Mouse (Mus musculus) intestine, embryonic 16.5 days (tissue): ENCODE results near the gene Elp5. TPM values are rescaled to one million over a fixed set of nuclear protein-coding genes. Genes with fewer than 3 reads are reported as not detected.
A peak's percentile ranks its signal among the peaks of the same experiment; 100 is the strongest.
"Not testable (repeated sequence)": the region's sequence is repeated elsewhere in the genome, so short reads cannot be mapped to it uniquely, and the experiment has no call there.

Source experiments
- ATAC-seq: fragments of 200-750 bp; cut with Nextera tagmentation; 2 replicates; pipeline ENCODE4 v1.8.0; 2017; ENCODE audit warnings: moderate TSS enrichment, moderate library complexity
- H3K27ac ChIP-seq: fragments of 300-500 bp; sonication (generic); 2 replicates; pipeline ENCODE4 v1.5.1; 2014; ENCODE audit warnings: mild to moderate bottlenecking, low read length
- H3K27me3 ChIP-seq: fragments of 300-500 bp; sonication (generic); replicated peaks from 2 replicates; pipeline ENCODE4 v1.6.1; 2014; ENCODE audit warnings: low read length, control low read depth, mixed read lengths; ENCODE audit not compliant: control insufficient read depth, insufficient read depth
- H3K36me3 ChIP-seq: fragments of 300-500 bp; sonication (generic); 2 replicates; pipeline ENCODE4 v1.6.1; 2014; ENCODE audit warnings: low read length, control low read depth; ENCODE audit not compliant: control insufficient read depth, insufficient read depth
- H3K4me1 ChIP-seq: fragments of 300-500 bp; sonication (generic); 2 replicates; pipeline ENCODE4 v1.6.1; 2014; ENCODE audit warnings: low read length, control low read depth, mixed read lengths; ENCODE audit not compliant: control insufficient read depth, insufficient read depth
- H3K4me2 ChIP-seq: fragments of 300-500 bp; sonication (generic); 2 replicates; pipeline ENCODE4 v1.6.1; 2014; ENCODE audit warnings: low read depth, low read length, control low read depth
- H3K4me3 ChIP-seq: fragments of 300-500 bp; sonication (generic); 2 replicates; pipeline ENCODE4 v1.5.1; 2014; ENCODE audit warnings: mild to moderate bottlenecking, low read length
- H3K9ac ChIP-seq: fragments of 300-500 bp; sonication (generic); 2 replicates; pipeline ENCODE4 v1.6.1; 2014; ENCODE audit warnings: low read depth, low read length
- H3K9me3 ChIP-seq: fragments of 300-500 bp; sonication (generic); 2 replicates; pipeline ENCODE4 v1.6.1; 2016; ENCODE audit warnings: low read length, control low read depth; ENCODE audit not compliant: control insufficient read depth
- WGBS: fragments of 180-500 bp; shearing (Covaris S2); extraction: QIAGEN DNeasy Blood & Tissue Kit; methylation state at CpG from one replicate; pipeline ENCODE4 v1.1.7; 2014; 5-methylcytosine and 5-hydroxymethylcytosine counted together
- polyA plus RNA-seq: library from polyadenylated mRNA; unstranded; fragments of >200 nt; fragmentation: Nextera tagmentation; extraction: Ambion mirVana; gene quantifications from 2 replicates; pipeline ENCODE4 v1.2.1, GENCODE M21; 2015

Gene Elp5
- polyA plus RNA-seq, 1 experiment from 2014 or later = 106 TPM

- Histone ChIP-seq H3K4me2 (peak within 1 kb of the TSS; percentile 70; the same call in 1 of the 2 replicates), H3K4me3 (no peak within 1 kb of the TSS), H3K36me3 (peaks cover 11% of the 10 kb centered on the region; the same call in 1 of the 2 replicates), H3K27ac (peak within 1 kb of the TSS; percentile 49), H3K4me1 (peaks cover 35% of the 10 kb centered on the region), H3K9me3 (no peaks in the 10 kb centered on the region), H3K9ac (peak within 1 kb of the TSS; percentile 74; the same call in 1 of the 2 replicates), H3K27me3 (no peaks in the 10 kb centered on the region)
- WGBS = 68% methylated on average over 3 of the region's 3 CpGs
- no peak for ATAC-seq
Measured at GRCm38 (mm10) chr11:70016669-70017068, 34.4 kb upstream of the Elp5 start, which contains the start of gene Dlg4. Gene Dlg4, plus strand, starts transcription at chr11:70016942.

GRCm38 (mm10) chr11:70016177-70016576, 33.9 kb upstream of the Elp5 start:
- not testable (repeated sequence) for H3K27me3 ChIP-seq, ATAC-seq, H3K9me3 ChIP-seq, H3K4me2 ChIP-seq, H3K27ac ChIP-seq, H3K9ac ChIP-seq, H3K4me3 ChIP-seq
- Histone ChIP-seq H3K36me3 (peaks cover 16% of the 10 kb centered on the region; the same call in 1 of the 2 replicates), H3K4me1 (peaks cover 35% of the 10 kb centered on the region)
- 80% methylated on average over 2 of the region's 2 CpGs for WGBS

- no peaks in the 10 kb centered on the region for H3K9me3 ChIP-seq
- H3K4me2 ChIP-seq = peak overlapping the region; percentile 55
- H3K4me3 ChIP-seq = peak overlapping the region; percentile 70; the same call in 1 of the 2 replicates
- ATAC-seq = no peak
- H3K27me3 ChIP-seq = no peaks in the 10 kb centered on the region
- peaks cover 20% of the 10 kb centered on the region for H3K36me3 ChIP-seq
- no peak overlapping the region for H3K27ac ChIP-seq
- WGBS = 64% methylated on average over 6 of the region's 6 CpGs
- H3K4me1 ChIP-seq = peaks cover 35% of the 10 kb centered on the region
- peak overlapping the region; percentile 84 for H3K9ac ChIP-seq
Measured at GRCm38 (mm10) chr11:70015677-70016076, 33.4 kb upstream of the Elp5 start.

- Histone ChIP-seq H3K27me3 (no peaks in the 10 kb centered on the region), H3K4me3 (peak within 1 kb of the TSS; percentile 70), H3K4me2 (peak within 1 kb of the TSS; percentile 55), H3K27ac (peak within 1 kb of the TSS; percentile 76), H3K4me1 (peaks cover 32% of the 10 kb centered on the region), H3K9me3 (no peaks in the 10 kb centered on the region), H3K9ac (peak within 1 kb of the TSS; percentile 84), H3K36me3 (peaks cover 27% of the 10 kb centered on the region)
- WGBS = 1% methylated on average over 35 of the region's 35 CpGs
- peak; percentile 91 for ATAC-seq
Measured at GRCm38 (mm10) chr11:70014880-70015558, 32.7 kb upstream of the Elp5 start, which contains the start of gene Acadvl. Gene Acadvl, minus strand, starts transcription at chr11:70015411.

- peak overlapping the region; percentile 55 for H3K4me2 ChIP-seq
- H3K4me3 ChIP-seq = peak overlapping the region; percentile 70
- peaks cover 35% of the 10 kb centered on the region for H3K36me3 ChIP-seq
- H3K9ac ChIP-seq = peak overlapping the region; percentile 84
- no peak for ATAC-seq
- H3K27ac ChIP-seq = peak overlapping the region; percentile 76; the same call in 1 of the 2 replicates
- H3K4me1 ChIP-seq = peaks cover 22% of the 10 kb centered on the region
- 54% methylated on average over 5 of the region's 5 CpGs for WGBS
- H3K9me3 ChIP-seq = no peaks in the 10 kb centered on the region
- H3K27me3 ChIP-seq = no peaks in the 10 kb centered on the region
Measured at GRCm38 (mm10) chr11:70014051-70014450, 31.7 kb upstream of the Elp5 start.

- no peaks in the 10 kb centered on the region for H3K27me3 ChIP-seq
- H3K4me3 ChIP-seq = no peak overlapping the region
- no peak overlapping the region for H3K9ac ChIP-seq
- ATAC-seq = no peak
- 85% methylated on average over 3 of the region's 3 CpGs for WGBS
- no peaks in the 10 kb centered on the region for H3K9me3 ChIP-seq
- H3K4me2 ChIP-seq = no peak overlapping the region
- H3K27ac ChIP-seq = no peak overlapping the region
- peaks cover 39% of the 10 kb centered on the region for H3K36me3 ChIP-seq
- H3K4me1 ChIP-seq = peaks cover 20% of the 10 kb centered on the region
Measured at GRCm38 (mm10) chr11:70013408-70013807, 31.1 kb upstream of the Elp5 start.

- peaks cover 18% of the 10 kb centered on the region for H3K4me1 ChIP-seq
- ATAC-seq = no peak
- no peak overlapping the region for H3K9ac ChIP-seq
- H3K4me3 ChIP-seq = no peak overlapping the region
- no peak overlapping the region for H3K27ac ChIP-seq
- H3K9me3 ChIP-seq = no peaks in the 10 kb centered on the region
- 88% methylated on average over 9 of the region's 9 CpGs for WGBS
- no peak overlapping the region for H3K4me2 ChIP-seq
- no peaks in the 10 kb centered on the region for H3K27me3 ChIP-seq
- peaks cover 39% of the 10 kb centered on the region for H3K36me3 ChIP-seq
Measured at GRCm38 (mm10) chr11:70012931-70013330, 30.6 kb upstream of the Elp5 start.

GRCm38 (mm10) chr11:70010961-70011360, 28.6 kb upstream of the Elp5 start:
- Histone ChIP-seq H3K9ac (no peak overlapping the region), H3K4me2 (no peak overlapping the region), H3K27ac (no peak overlapping the region), H3K4me3 (no peak overlapping the region), H3K27me3 (no peaks in the 10 kb centered on the region), H3K9me3 (no peaks in the 10 kb centered on the region), H3K4me1 (peaks cover 11% of the 10 kb centered on the region), H3K36me3 (peaks cover 46% of the 10 kb centered on the region)
- WGBS = 90% methylated on average over 10 of the region's 10 CpGs
- no peak for ATAC-seq

- Histone ChIP-seq H3K4me3 (no peak overlapping the region), H3K27ac (no peak overlapping the region), H3K9ac (no peak overlapping the region), H3K4me1 (peaks cover 11% of the 10 kb centered on the region), H3K27me3 (no peaks in the 10 kb centered on the region), H3K9me3 (no peaks in the 10 kb centered on the region), H3K36me3 (peaks cover 46% of the 10 kb centered on the region), H3K4me2 (no peak overlapping the region)
- no peak for ATAC-seq
- WGBS = 82% methylated on average over 12 of the region's 12 CpGs
Measured at GRCm38 (mm10) chr11:70010548-70010947, 28.2 kb upstream of the Elp5 start.
